In genomic region chr2:148386476-148386875, GRCm38 (mm10) we compare ENCODE assay signal across 28 mouse cellular contexts. TPM values are rescaled to one million over a fixed set of nuclear protein-coding genes. Genes with fewer than 3 reads are reported as not detected.
"Had no signal": no experiment of that assay in that cellular context is flagged by ENCODE, and none has a peak within 500 bp of the region (broad histone marks: within the 10 kb centered on the region; RNA-seq: fewer than 3 reads in every experiment).

No protein-coding gene starts in this region.

- H3K9ac ChIP-seq: heart, embryonic 13.5 days; heart, embryonic 15.5 days; hindbrain, embryonic 12.5 days; hindbrain, embryonic 14.5 days; intestine, embryonic 15.5 days; limb, embryonic 12.5 days; liver, embryonic 13.5 days; liver, embryonic 15.5 days had no signal

- H3K36me3 ChIP-seq: heart, embryonic 13.5 days; heart, embryonic 15.5 days; hindbrain, embryonic 10.5 days; hindbrain, embryonic 12.5 days; intestine, embryonic 15.5 days; limb, embryonic 10.5 days; limb, embryonic 12.5 days; liver, embryonic 13.5 days; liver, embryonic 15.5 days had no signal

- ATAC-seq: hindbrain, embryonic 16.5 days; inflammation-experienced regulatory T-cells, adult 6 months; intestine, postnatal 0 days had no signal

- H3K9me3 ChIP-seq: heart, embryonic 13.5 days; heart, embryonic 15.5 days; hindbrain, embryonic 10.5 days; hindbrain, embryonic 12.5 days; intestine, embryonic 15.5 days; limb, embryonic 10.5 days; limb, embryonic 12.5 days; liver, embryonic 13.5 days; liver, embryonic 15.5 days had no signal

- DNase-seq: gastrocnemius, adult 2 months; gastrocnemius, postnatal 10 days; gastrocnemius, postnatal 25 days; heart, adult 2 months; heart, postnatal 4 days; kidney, adult 18-20 months; kidney, adult 8-10 months; kidney, postnatal 10 days; kidney, postnatal 25 days; kidney, postnatal 4 days; liver; liver, embryonic 13.5 days had no signal

- H3K27ac ChIP-seq: gastrocnemius, adult 2 months; heart, adult 2 months; heart, embryonic 13.5 days; heart, embryonic 15.5 days; hindbrain, embryonic 10.5 days; hindbrain, embryonic 12.5 days; hindbrain, embryonic 14.5 days; intestine, embryonic 15.5 days; layer of hippocampus, adult 2 months; left cerebral cortex, adult 2 months; limb, embryonic 10.5 days; limb, embryonic 12.5 days; liver, embryonic 13.5 days; liver, embryonic 15.5 days had no signal

- H3K4me3 ChIP-seq: gastrocnemius, adult 2 months; heart, adult 2 months; heart, embryonic 13.5 days; heart, embryonic 15.5 days; hindbrain, embryonic 10.5 days; hindbrain, embryonic 12.5 days; intestine, embryonic 15.5 days; layer of hippocampus, adult 2 months; left cerebral cortex, adult 2 months; limb, embryonic 10.5 days; limb, embryonic 12.5 days; liver, embryonic 13.5 days; liver, embryonic 15.5 days had no signal

- H3K27me3 ChIP-seq: hindbrain, embryonic 12.5 days; intestine, embryonic 15.5 days; limb, embryonic 12.5 days; liver, embryonic 13.5 days; liver, embryonic 15.5 days had no signal

- H3K4me2 ChIP-seq: heart, embryonic 11.5 days; heart, embryonic 13.5 days; heart, embryonic 15.5 days; hindbrain, embryonic 12.5 days; hindbrain, embryonic 14.5 days; intestine, embryonic 15.5 days; limb, embryonic 12.5 days; liver, embryonic 11.5 days; liver, embryonic 13.5 days; liver, embryonic 15.5 days had no signal

- H3K4me1 ChIP-seq: heart, embryonic 13.5 days; heart, embryonic 15.5 days; hindbrain, embryonic 12.5 days; intestine, embryonic 15.5 days; limb, embryonic 10.5 days; limb, embryonic 12.5 days; liver, embryonic 13.5 days; liver, embryonic 15.5 days had no signal

RNA-seq across cellular contexts. Expression of gene Sstr4, which starts 8.7 kb away (rescaled TPM):
- polyA plus RNA-seq: inflammation-experienced regulatory T-cells, adult 6 months; liver, embryonic 13.5 days; liver, embryonic 15.5 days had no signal
